Mouse (Mus musculus): Measurements from ENCODE around the gene Cbs.
"Not testable (repeated sequence)": the region's sequence is repeated elsewhere in the genome, so short reads cannot be mapped to it uniquely, and the experiment has no call there.

Cbs gene

GRCm38 (mm10) chr17:31646199-31647002 is 9.4 kb upstream of the Cbs start:
- no peak for DNase-seq (ENCODE audit: low spot score in 2 of 2)

GRCm38 (mm10) chr17:31642913-31643312 is 5.9 kb upstream of the Cbs start:
- no peak for DNase-seq (ENCODE audit: low spot score in 2 of 2)

GRCm38 (mm10) chr17:31642331-31642730 is 5.3 kb upstream of the Cbs start:
- DNase-seq (ENCODE audit: low spot score in 2 of 2): no peak

- DNase-seq (ENCODE audit: low spot score in 2 of 2): peak in 1 of 2 experiments; percentile 38
These were observed 2.6 kb upstream of the Cbs start for GRCm38 (mm10) chr17:31639651-31640050.

- DNase-seq (ENCODE audit: low spot score in 2 of 2): peak; percentile 52 to 58
These were observed 980 bp upstream of the Cbs start for GRCm38 (mm10) chr17:31637866-31638570.

GRCm38 (mm10) chr17:31636277-31636941 is 629 bp downstream of the Cbs start:
- DNase-seq (ENCODE audit: low spot score in 2 of 2): no peak

- no peak for DNase-seq (ENCODE audit: low spot score in 2 of 2)
These were observed 1.3 kb downstream of the Cbs start for GRCm38 (mm10) chr17:31635781-31636180.

GRCm38 (mm10) chr17:31634896-31635295 is 2.1 kb downstream of the Cbs start:
- DNase-seq (ENCODE audit: low spot score in 2 of 2): no peak

- no peak for DNase-seq (ENCODE audit: low spot score in 2 of 2)
These were observed 4.0 kb downstream of the Cbs start for GRCm38 (mm10) chr17:31633007-31633406.

GRCm38 (mm10) chr17:31631081-31631800 is 5.8 kb downstream of the Cbs start:
- no peak for DNase-seq (ENCODE audit: low spot score in 2 of 2)

GRCm38 (mm10) chr17:31627961-31628360 is 9.1 kb downstream of the Cbs start:
- no peak for DNase-seq (ENCODE audit: low spot score in 2 of 2)

GRCm38 (mm10) chr17:31623101-31623500 is 13.9 kb downstream of the Cbs start:
- DNase-seq (ENCODE audit: low spot score in 2 of 2): no peak

GRCm38 (mm10) chr17:31613086-31613755 is 23.8 kb downstream of the Cbs start:
- DNase-seq (ENCODE audit: low spot score in 2 of 2): no peak

- DNase-seq (ENCODE audit: low spot score in 2 of 2): no peak
These were observed 27.1 kb downstream of the Cbs start for GRCm38 (mm10) chr17:31609895-31610294.

- not testable (repeated sequence) for DNase-seq (ENCODE audit: low spot score in 2 of 2)
These were observed 27.9 kb downstream of the Cbs start for GRCm38 (mm10) chr17:31609173-31609572.

- DNase-seq (ENCODE audit: low spot score in 2 of 2): no peak
These were observed 29.6 kb downstream of the Cbs start for GRCm38 (mm10) chr17:31607256-31607951.

GRCm38 (mm10) chr17:31606424-31606823 is 30.6 kb downstream of the Cbs start:
- no peak for DNase-seq (ENCODE audit: low spot score in 2 of 2)

GRCm38 (mm10) chr17:31598593-31598992 is 38.4 kb downstream of the Cbs start:
- DNase-seq (ENCODE audit: low spot score in 2 of 2): no peak

GRCm38 (mm10) chr17:31597957-31598356 is 39.1 kb downstream of the Cbs start:
- no peak for DNase-seq (ENCODE audit: low spot score in 2 of 2)

GRCm38 (mm10) chr17:31595077-31595476 is 42.0 kb downstream of the Cbs start:
- DNase-seq (ENCODE audit: low spot score in 2 of 2): peak in 1 of 2 experiments; percentile 14

GRCm38 (mm10) chr17:31594590-31594989 is 42.4 kb downstream of the Cbs start:
- DNase-seq (ENCODE audit: low spot score in 2 of 2): no peak

Measured in frontal cortex, postnatal 14 days (tissue).